Mouse (Mus musculus) spleen, adult 2 months (tissue): ENCODE measurements at regions not wholly inside any gene's neighbourhood (a gene's known extent, or its start where the extent isn't known, plus 50 kb on each side); places are given as distances from the start of the nearest gene placed in this dataset.

Experiments used
- CTCF ChIP-seq: fragments of 200-500 bp; IDR thresholded peaks from 2 replicates; pipeline ENCODE4 v1.5.1; 2011; ENCODE audit warnings: mild to moderate bottlenecking, inconsistent platforms; ENCODE audit not compliant: insufficient read depth, insufficient read length, insufficient replicate concordance; ENCODE audit errors: extremely low read depth
- POLR2A ChIP-seq: fragments of 200-500 bp; IDR thresholded peaks from 2 replicates; pipeline ENCODE4 v1.6.1; 2011; ENCODE audit warnings: low read depth, low read length, inconsistent platforms

DNA sequence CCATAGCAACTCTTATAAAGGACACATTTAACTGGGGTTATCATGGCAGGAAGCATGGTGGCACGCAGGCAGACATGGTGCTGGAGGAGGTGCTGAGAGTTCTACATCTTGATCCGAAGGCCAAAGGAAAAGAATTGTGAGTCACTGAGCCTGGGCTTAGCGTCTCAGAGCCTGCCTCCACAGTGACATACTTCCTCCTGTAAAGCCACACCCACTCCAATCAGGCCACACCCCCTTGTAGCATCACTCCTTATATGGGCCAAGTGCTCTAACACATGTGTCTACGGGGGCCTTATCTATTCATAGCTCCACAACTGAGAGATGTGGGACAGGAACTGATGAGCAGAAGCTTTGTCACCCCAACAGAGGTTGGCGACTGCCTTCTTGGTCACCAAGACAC is 191.1 kb upstream of the Serp2 start:
- TF ChIP-seq POLR2A (no peak), CTCF (no peak)
